Mouse (Mus musculus) bone marrow, adult 2 months (tissue): ENCODE measurements around the gene Arhgap9. TPM values are rescaled to one million over a fixed set of nuclear protein-coding genes. Genes with fewer than 3 reads are reported as not detected.

Experiments
- H3K27ac ChIP-seq: fragments of 200-500 bp; 2 replicates; pipeline ENCODE4 v1.5.1; 2012; ENCODE audit warnings: low read depth, mild to moderate bottlenecking, control low read depth, inconsistent platforms, low read length; ENCODE audit not compliant: control insufficient read depth, poor library complexity, insufficient read depth
- H3K4me1 ChIP-seq: fragments of 200-500 bp; 2 replicates; pipeline ENCODE4 v1.6.1; 2011; ENCODE audit warnings: low read length; ENCODE audit not compliant: control insufficient read depth, insufficient read depth
- H3K4me3 ChIP-seq: fragments of 200-500 bp; replicated peaks from 2 replicates; pipeline ENCODE3; 2011; ENCODE audit warnings: mild to moderate bottlenecking, low read depth, low read length, control low read depth; ENCODE audit not compliant: control insufficient read depth
- CTCF ChIP-seq: fragments of 200-500 bp; IDR thresholded peaks from 2 replicates; pipeline ENCODE4 v1.5.1; 2011; ENCODE audit warnings: low read length, control low read depth; ENCODE audit not compliant: control insufficient read depth, insufficient read depth
- POLR2A ChIP-seq: fragments of 200-500 bp; IDR thresholded peaks from 2 replicates; pipeline ENCODE4 v1.6.1; 2011; ENCODE audit warnings: low read depth, mild to moderate bottlenecking, control low read depth, low read length, borderline replicate concordance; ENCODE audit not compliant: control insufficient read depth
- WGBS: fragments of 180-500 bp; shearing (Covaris S2); methylation state at CpG from one replicate; pipeline ENCODE4 v1.1.7; 2018; 5-methylcytosine and 5-hydroxymethylcytosine counted together
- polyA plus RNA-seq: library from polyadenylated mRNA; stranded (reverse); fragments of >200 nt; gene quantifications from 2 replicates; pipeline ENCODE4 v1.2.4, GENCODE M21; 2011; ENCODE audit warnings: low replicate concordance; ENCODE audit not compliant: missing spikeins, insufficient read depth, insufficient read length

Gene Arhgap9
- polyA plus RNA-seq, 1 experiment = 77.2 TPM

DNA sequence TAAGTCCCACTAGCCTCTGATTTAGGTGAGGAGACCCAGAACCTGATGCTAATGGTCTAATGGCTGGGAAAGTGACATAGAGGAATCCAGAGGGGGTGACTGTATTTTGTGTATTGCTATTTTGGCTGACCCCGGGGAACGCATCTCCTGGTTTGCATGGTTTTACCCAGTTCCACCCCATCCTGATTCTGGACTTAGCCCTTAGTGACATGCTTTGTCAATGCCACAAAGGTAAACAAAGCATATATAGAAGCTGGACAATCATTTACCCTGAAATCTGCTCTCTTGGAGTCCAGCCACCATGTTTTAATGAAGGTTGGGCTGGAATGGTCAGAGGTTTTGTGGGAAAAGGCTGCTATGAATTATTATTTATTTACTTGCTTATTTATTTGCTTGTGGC, 46.5 kb downstream of the Arhgap9 start:
- no peak for TF ChIP-seq POLR2A
- no peak for TF ChIP-seq CTCF
- H3K4me3 ChIP-seq = no peak overlapping the region
- H3K27ac ChIP-seq = no peak overlapping the region
- 95% methylated on average over 2 of the region's 2 CpGs for WGBS
- no peaks in the 10 kb centered on the region for H3K4me1 ChIP-seq

DNA sequence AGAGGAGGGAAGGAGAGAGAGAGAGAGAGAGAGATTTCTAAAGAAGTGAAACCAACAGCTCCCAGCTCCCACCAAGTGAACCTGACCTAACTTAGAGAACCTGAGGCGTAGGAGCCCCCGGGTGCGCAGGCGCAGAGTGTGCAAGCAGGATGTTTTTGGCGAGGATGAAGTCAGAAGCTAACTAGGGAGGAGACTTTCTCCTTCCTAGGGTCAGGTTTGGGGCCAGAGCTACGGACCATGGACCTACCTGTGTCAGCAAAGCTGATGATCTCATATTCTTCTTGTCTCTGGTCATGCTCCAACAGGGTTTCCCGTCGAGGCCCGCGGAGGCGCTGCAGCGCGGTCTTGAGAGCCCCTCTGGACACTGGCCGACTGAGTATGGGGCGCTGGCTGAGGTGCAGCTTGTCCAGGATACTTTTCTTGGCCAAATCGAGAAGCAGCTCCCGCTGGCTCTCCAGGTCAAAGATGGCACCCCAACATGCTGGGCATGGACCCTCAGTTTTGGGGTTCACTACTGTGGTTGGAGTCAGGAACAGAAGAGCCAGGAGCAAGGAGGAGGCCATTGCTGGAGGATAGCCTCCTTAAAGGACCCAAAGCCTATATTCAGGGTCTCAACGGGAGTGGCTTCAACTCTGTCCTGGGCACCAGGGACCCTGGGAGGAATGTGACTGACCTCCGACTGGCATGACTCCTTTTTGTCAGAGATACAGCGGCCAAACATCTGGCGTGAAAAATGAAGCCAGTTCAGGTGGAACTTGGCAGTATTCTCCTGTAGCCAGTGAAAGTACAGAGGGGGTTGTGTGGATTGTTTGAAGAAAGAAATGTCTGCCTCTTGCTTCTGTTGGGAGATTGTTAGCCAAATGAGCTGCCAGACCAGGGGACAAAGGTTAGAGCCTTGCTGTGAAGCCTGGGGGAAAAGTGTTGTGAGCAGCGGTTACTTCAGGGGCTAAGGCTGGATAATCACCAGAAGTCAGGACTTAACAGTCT, 48.4 kb downstream of the Arhgap9 start, which contains the start of gene Inhbc:
TSS of gene Inhbc (minus strand) at position 598 of the 987 bp plus-strand sequence.
- TF ChIP-seq POLR2A (no peak), CTCF (no peak)
- H3K27ac ChIP-seq = no peak within 1 kb of the TSS
- no peak within 1 kb of the TSS for H3K4me3 ChIP-seq
- WGBS = 88% methylated on average over 22 of the region's 22 CpGs
- no peaks in the 10 kb centered on the region for H3K4me1 ChIP-seq

DNA sequence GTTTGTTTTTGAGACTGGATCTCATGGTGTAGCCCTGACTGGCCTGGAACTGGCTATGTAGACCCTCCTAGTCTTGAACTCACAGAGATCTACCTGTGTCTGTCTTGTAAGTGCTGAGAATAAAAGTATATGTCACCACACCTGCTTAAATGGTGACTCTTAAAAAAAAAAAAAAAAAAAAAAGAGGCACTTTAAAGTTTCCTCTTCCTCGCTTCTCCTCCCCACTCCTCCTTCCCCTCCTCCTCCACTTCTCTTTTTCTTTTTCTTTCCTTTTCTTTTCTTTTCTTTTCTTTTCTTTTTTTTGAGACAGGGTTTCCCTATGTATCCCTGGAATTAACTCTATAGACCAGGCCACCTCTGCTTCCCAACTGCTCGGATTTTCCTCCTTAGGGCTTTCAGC, 49.3 kb downstream of the Arhgap9 start:
- H3K4me3 ChIP-seq = no peak overlapping the region

DNA sequence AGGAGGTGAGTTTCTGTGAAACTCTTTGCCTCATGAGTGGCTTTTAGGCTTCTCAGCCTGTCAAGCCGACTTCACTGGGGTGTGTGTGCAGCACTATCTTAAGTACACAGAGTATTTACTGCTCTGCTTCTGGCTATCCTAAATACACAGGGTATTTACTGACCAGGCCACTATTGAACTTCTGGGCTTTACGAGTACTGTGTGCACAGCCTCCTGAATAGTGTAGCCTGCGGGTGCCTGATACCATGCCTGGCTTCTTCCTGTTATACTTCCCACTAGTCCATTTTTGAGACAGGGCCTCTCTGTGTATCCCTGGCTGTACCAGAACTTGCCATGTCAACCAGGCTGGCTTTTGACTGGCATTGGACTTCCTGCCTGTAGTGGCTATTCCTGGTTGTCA, 55.9 kb downstream of the Arhgap9 start:
- no peak for TF ChIP-seq POLR2A
- no peak for TF ChIP-seq CTCF
- H3K4me1 ChIP-seq = peaks cover 2% of the 10 kb centered on the region
- H3K27ac ChIP-seq = no peak overlapping the region
- 71% methylated on average over 3 of the region's 3 CpGs for WGBS
- no peak overlapping the region for H3K4me3 ChIP-seq

More for the DNA sequence above, 49.3 kb downstream of the Arhgap9 start:
- TF ChIP-seq POLR2A (no peak), CTCF (no peak)
- Histone ChIP-seq H3K27ac (no peak overlapping the region), H3K4me1 (no peaks in the 10 kb centered on the region)
- WGBS = 40% methylated on average over 2 of the region's 2 CpGs

Other genes with a start within 250 kb of the Arhgap9 start
- 11.0 and 27.3 TPM in 2 replicates for gene Agap2, start 246.7 kb upstream of the Arhgap9 start, polyA plus RNA-seq
- 34.7 and 69.0 TPM in 2 replicates for gene Os9, start 200.8 kb upstream of the Arhgap9 start, polyA plus RNA-seq
- gene B4galnt1, start 156.7 kb upstream of the Arhgap9 start, polyA plus RNA-seq = 26.4 and 54.8 TPM in 2 replicates
- not detected in 2 replicates for gene Slc26a10, start 141.3 kb upstream of the Arhgap9 start, polyA plus RNA-seq
- 9.9 and 25.0 TPM in 2 replicates for gene Arhgef25, start 131.9 kb upstream of the Arhgap9 start, polyA plus RNA-seq
- gene Dtx3, start 126.2 kb upstream of the Arhgap9 start, polyA plus RNA-seq = 58.4 and 78.7 TPM in 2 replicates
- 18.1 and 24.9 TPM in 2 replicates for gene Pip4k2c, start 110.4 kb upstream of the Arhgap9 start, polyA plus RNA-seq
- gene Kif5a, start 58.6 kb upstream of the Arhgap9 start, polyA plus RNA-seq = 1.7 and 2.3 TPM in 2 replicates
- gene Dctn2, start 55.6 kb upstream of the Arhgap9 start, polyA plus RNA-seq = 68.6 and 115 TPM in 2 replicates
- gene Mbd6, start 32.9 kb upstream of the Arhgap9 start, polyA plus RNA-seq = 75.9 and 131 TPM in 2 replicates
- gene Mars, start 10.2 kb upstream of the Arhgap9 start, polyA plus RNA-seq = 41.6 and 85.0 TPM in 2 replicates
- 2.2 TPM in 1 of 2 replicates, not detected in the other for gene Gli1, start 20.0 kb downstream of the Arhgap9 start, polyA plus RNA-seq
- 0.27 TPM in 1 of 2 replicates, not detected in the other for gene Inhbe, start 32.4 kb downstream of the Arhgap9 start, polyA plus RNA-seq
- 0.52 TPM in 1 of 2 replicates, not detected in the other for gene Inhbc, start 48.5 kb downstream of the Arhgap9 start, polyA plus RNA-seq
- gene R3hdm2, start 58.4 kb downstream of the Arhgap9 start, polyA plus RNA-seq = 59.7 and 144 TPM in 2 replicates
- 2.4 and 5.0 TPM in 2 replicates for gene Stac3, start 179.7 kb downstream of the Arhgap9 start, polyA plus RNA-seq
- gene Ndufa4l2, start 193.0 kb downstream of the Arhgap9 start, polyA plus RNA-seq = not detected in 2 replicates
- 36.7 and 39.9 TPM in 2 replicates for gene Shmt2, start 200.5 kb downstream of the Arhgap9 start, polyA plus RNA-seq
- not detected in 2 replicates for gene Nxph4, start 212.6 kb downstream of the Arhgap9 start, polyA plus RNA-seq